Mouse (Mus musculus) liver, embryonic 13.5 days (tissue): ENCODE data around the gene Cp. TPM values are rescaled to one million over a fixed set of nuclear protein-coding genes. Genes with fewer than 3 reads are reported as not detected.
A peak's percentile ranks its signal among the peaks of the same experiment; 100 is the strongest.
"Not testable (repeated sequence)": the region's sequence is repeated elsewhere in the genome, so short reads cannot be mapped to it uniquely, and the experiment has no call there.

Source experiments
- ATAC-seq: fragments of 200-750 bp; cut with Nextera tagmentation; 2 replicates; pipeline ENCODE4 v1.8.0; 2017; ENCODE audit warnings: low read depth, mild to moderate bottlenecking, moderate number of reproducible peaks, moderate library complexity
- DNase-seq: peaks from one replicate; pipeline ENCODE4 v3.0.0; 2022
- H3K27ac ChIP-seq: fragments of 300-500 bp; sonication (generic); 2 replicates; pipeline ENCODE4 v1.5.1; 2015; ENCODE audit warnings: moderate library complexity, mild to moderate bottlenecking, inconsistent platforms
- H3K27me3 ChIP-seq: fragments of 300-500 bp; sonication (generic); 2 replicates; pipeline ENCODE4 v1.6.1; 2015; ENCODE audit warnings: mild to moderate bottlenecking, inconsistent platforms
- H3K36me3 ChIP-seq: fragments of 300-500 bp; sonication (generic); 2 replicates; pipeline ENCODE4 v1.6.1; 2015; ENCODE audit warnings: mild to moderate bottlenecking, inconsistent platforms
- H3K4me1 ChIP-seq: fragments of 300-500 bp; sonication (generic); replicated peaks from 2 replicates; pipeline ENCODE4 v1.6.1; 2015; ENCODE audit warnings: inconsistent platforms
- H3K4me2 ChIP-seq: fragments of 300-500 bp; sonication (generic); 2 replicates; pipeline ENCODE4 v1.6.1; 2015; ENCODE audit warnings: inconsistent platforms, mild to moderate bottlenecking, moderate library complexity
- H3K4me3 ChIP-seq: fragments of 300-500 bp; sonication (generic); replicated peaks from 2 replicates; pipeline ENCODE4 v1.5.1; 2015; ENCODE audit warnings: mild to moderate bottlenecking, inconsistent platforms
- H3K9ac ChIP-seq: fragments of 300-500 bp; sonication (generic); 2 replicates; pipeline ENCODE4 v1.6.1; 2015; ENCODE audit warnings: mild to moderate bottlenecking, inconsistent platforms
- H3K9me3 ChIP-seq: fragments of 300-500 bp; sonication (generic); replicated peaks from 2 replicates; pipeline ENCODE4 v1.6.1; 2016; ENCODE audit warnings: inconsistent platforms
- WGBS: fragments of 180-500 bp; shearing (Covaris S2); methylation state at CpG from one replicate; pipeline ENCODE4 v1.1.7; 2015; ENCODE audit not compliant: insufficient replicate concordance; 5-methylcytosine and 5-hydroxymethylcytosine counted together
- polyA plus RNA-seq: library from polyadenylated mRNA; unstranded; fragments of >200 nt; fragmentation: Nextera tagmentation; extraction: Ambion mirVana; gene quantifications from 2 replicates; pipeline ENCODE4 v1.2.1, GENCODE M21; 2015

Gene Cp
- polyA plus RNA-seq, 1 experiment from 2014 or later: 2.7 TPM

GRCm38 (mm10) chr3:20033761-20034718 is 77.2 kb downstream of the Cp start:
- Histone ChIP-seq H3K27ac (peak overlapping the region; percentile 79), H3K27me3 (no peaks in the 10 kb centered on the region), H3K4me2 (peak overlapping the region; percentile 87), H3K4me3 (peak overlapping the region; percentile 79), H3K4me1 (peaks cover 17% of the 10 kb centered on the region), H3K9ac (peak overlapping the region; percentile 71), H3K36me3 (no peaks in the 10 kb centered on the region), H3K9me3 (no peaks in the 10 kb centered on the region)
- ATAC-seq (no peak), DNase-seq (no peak)
- WGBS: 11% methylated on average over 10 of the region's 10 CpGs

- Histone ChIP-seq H3K27me3 (no peaks in the 10 kb centered on the region), H3K4me3 (peak within 1 kb of the TSS; percentile 79), H3K9ac (peak within 1 kb of the TSS; percentile 71), H3K4me1 (peaks cover 17% of the 10 kb centered on the region), H3K9me3 (no peaks in the 10 kb centered on the region), H3K36me3 (no peaks in the 10 kb centered on the region), H3K4me2 (peak within 1 kb of the TSS; percentile 87), H3K27ac (peak within 1 kb of the TSS; percentile 79)
- WGBS: under 1% methylated on average over 47 of the region's 47 CpGs
- peak; percentile 82 for DNase-seq
- ATAC-seq: peak; percentile 100
Observed at GRCm38 (mm10) chr3:20034719-20035404, 78.0 kb downstream of the Cp start, which contains the start of gene Hps3. Hps3 (minus strand) TSS chr3:20035315.

DNA sequence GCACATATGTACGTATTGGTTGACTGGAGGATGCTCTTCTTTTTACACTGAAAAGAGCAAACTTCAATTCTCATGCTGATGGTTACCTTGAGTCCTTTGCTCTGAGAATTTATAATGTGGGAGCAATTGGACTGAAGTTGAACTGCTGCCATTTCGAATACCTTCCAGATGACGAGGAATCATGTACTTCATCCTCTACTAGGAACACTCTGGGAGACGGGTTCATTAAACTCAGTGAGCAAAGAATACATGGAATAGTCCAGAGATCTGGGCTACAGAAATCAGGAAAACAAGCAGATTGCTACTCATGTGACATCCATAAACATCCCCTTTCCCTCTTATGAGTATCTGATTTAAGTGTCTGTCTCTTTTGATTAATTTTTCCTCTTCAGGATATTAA is 79.2 kb downstream of the Cp start:
- no peak overlapping the region for H3K9ac ChIP-seq
- no peak overlapping the region for H3K4me2 ChIP-seq
- ATAC-seq: no peak
- H3K4me3 ChIP-seq: no peak overlapping the region
- H3K9me3 ChIP-seq: no peaks in the 10 kb centered on the region
- no peak for DNase-seq
- H3K36me3 ChIP-seq: no peaks in the 10 kb centered on the region
- H3K27ac ChIP-seq: no peak overlapping the region
- WGBS: 74% methylated on average over 4 of the region's 4 CpGs
- no peaks in the 10 kb centered on the region for H3K27me3 ChIP-seq
- peaks cover 17% of the 10 kb centered on the region for H3K4me1 ChIP-seq

DNA sequence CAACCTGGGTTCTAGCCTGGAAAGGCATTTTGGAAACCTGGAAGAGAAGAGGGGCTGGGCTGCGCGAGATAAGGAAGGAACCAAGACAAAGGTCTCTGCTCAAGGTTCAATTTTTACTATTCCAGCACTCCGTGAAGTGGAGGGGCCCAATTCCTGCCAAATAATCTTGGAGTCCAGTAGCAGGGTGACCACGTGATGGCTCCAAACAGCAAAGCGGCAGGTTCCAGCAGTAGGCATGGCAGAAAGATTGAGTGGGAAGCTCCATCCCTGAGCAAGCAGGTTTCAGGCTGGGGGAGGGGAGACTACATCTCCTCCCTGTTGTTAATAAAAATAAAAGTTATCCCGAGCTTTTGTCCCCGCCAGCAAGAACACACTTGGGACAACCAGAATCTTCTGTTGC is 84.6 kb downstream of the Cp start:
- not testable (repeated sequence) for H3K4me1 ChIP-seq, H3K36me3 ChIP-seq, H3K9ac ChIP-seq, DNase-seq, H3K27ac ChIP-seq, ATAC-seq, H3K4me3 ChIP-seq, H3K9me3 ChIP-seq, H3K4me2 ChIP-seq, H3K27me3 ChIP-seq
- 77% methylated on average over 7 of the region's 7 CpGs for WGBS

DNA sequence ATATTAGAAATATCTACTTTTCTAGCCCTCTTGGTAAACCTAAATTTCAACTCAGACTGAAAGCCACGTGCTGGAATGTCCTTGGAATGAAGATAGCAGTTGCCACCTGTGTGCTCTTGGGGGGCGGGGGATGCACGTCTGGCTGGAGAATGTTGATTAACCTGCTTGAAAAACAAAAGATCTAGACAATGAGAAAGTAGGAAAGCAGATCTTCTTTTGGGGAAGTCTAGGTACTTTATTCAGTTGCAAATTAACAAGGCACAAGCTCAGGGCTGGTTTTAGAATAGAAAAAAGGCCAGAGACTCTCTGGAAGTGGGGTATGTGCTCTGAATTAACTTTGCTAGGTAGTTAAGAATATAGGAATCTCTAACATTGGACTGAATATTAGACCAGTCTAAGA is 87.9 kb downstream of the Cp start:
- not testable (repeated sequence) for H3K9ac ChIP-seq, H3K4me3 ChIP-seq, H3K27ac ChIP-seq, H3K4me1 ChIP-seq, H3K9me3 ChIP-seq, H3K4me2 ChIP-seq, H3K36me3 ChIP-seq, ATAC-seq, DNase-seq, H3K27me3 ChIP-seq
- WGBS: 60% methylated on average over 3 of the region's 3 CpGs

DNA sequence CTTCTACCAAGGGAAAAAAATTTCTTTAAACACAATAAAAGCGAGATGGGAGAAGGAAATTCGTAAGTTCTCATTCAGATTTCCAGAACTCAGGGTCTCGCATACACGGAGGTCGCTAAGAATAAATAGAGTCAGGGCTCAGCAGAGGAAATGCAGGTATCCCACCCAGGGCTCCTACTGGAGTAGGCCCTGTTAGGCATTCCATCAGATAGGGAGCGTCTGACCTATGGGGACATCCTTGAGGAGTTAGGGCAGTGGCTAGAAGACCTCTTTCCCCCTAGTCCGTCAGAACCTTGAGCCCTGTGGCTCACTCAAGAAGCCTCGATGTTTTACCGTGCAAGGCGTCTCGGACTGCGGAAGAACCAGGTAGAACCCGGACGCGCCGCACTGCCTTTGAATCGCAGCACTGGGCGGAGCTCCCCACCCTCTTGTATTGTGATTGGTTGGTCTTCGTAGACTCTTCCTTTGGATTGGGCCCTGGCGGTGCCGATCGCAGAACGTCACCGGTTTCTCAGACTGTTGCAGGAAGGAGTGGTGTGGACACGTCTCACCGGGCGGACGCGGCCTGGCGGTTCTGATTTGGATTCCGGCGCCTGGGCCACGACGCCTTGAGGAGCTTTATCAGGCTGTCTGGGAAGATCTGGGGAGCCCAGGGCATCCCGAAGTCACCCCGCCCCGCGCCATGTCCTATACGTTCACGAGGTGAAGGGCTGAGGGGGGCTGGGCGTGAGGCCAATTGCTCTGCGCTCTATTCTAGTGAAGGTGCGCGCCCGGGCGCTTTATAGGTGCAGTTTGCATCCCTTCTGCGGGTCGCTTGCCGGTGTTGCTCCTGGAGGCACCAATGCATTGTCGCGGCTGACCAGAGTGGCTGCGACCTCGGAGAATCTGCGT is 100.7 kb downstream of the Cp start, which contains the start of gene Hltf:
Gene Hltf (plus strand): TSS at position 506 of the 891 bp plus-strand sequence.
- H3K4me1 ChIP-seq: peaks cover 13% of the 10 kb centered on the region
- H3K4me2 ChIP-seq: peak within 1 kb of the TSS; percentile 75
- 0 out of 2 replicates have a peak, but pooled peaks cover 5% of the 10 kb centered on the region for H3K36me3 ChIP-seq
- DNase-seq (peak; percentile 90), ATAC-seq (peak; percentile 100)
- H3K9ac ChIP-seq: peak within 1 kb of the TSS; percentile 76
- H3K27ac ChIP-seq: peak within 1 kb of the TSS; percentile 55
- H3K27me3 ChIP-seq: no peaks in the 10 kb centered on the region
- no peaks in the 10 kb centered on the region for H3K9me3 ChIP-seq
- WGBS: under 1% methylated on average over 51 of the region's 54 CpGs
- H3K4me3 ChIP-seq: peak within 1 kb of the TSS; percentile 84

DNA sequence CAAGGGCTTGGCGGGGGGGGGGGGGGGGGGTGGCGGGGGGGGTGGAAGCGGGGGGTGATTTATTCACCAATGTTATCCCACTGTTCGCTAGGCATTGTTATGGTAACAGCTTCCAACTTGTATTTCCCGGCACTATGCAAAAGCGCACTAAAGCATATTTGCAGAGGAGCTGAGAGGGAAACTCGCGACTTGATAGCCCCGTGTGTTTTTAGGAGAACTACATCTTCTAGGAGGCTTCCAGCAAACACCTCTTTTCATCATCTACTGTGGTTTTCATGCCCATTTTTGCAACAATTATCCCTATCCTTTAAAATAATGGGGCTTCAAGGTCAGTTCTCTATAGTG is 101.3 kb downstream of the Cp start:
- DNase-seq: no peak
- no peak overlapping the region for H3K27ac ChIP-seq
- WGBS: under 1% methylated on average over 6 of the region's 9 CpGs

More for the DNA sequence above, 101.3 kb downstream of the Cp start:
- Histone ChIP-seq H3K4me2 (peak overlapping the region; percentile 75), H3K27me3 (no peaks in the 10 kb centered on the region), H3K4me1 (peaks cover 13% of the 10 kb centered on the region), H3K9me3 (no peaks in the 10 kb centered on the region), H3K36me3 (0 out of 2 replicates have a peak, but pooled peaks cover 5% of the 10 kb centered on the region), H3K4me3 (peak overlapping the region; percentile 84), H3K9ac (peak overlapping the region; percentile 76)
- ATAC-seq: no peak

Other genes with a start within 250 kb of the Cp start
- gene Hps3, start 78.3 kb downstream of the Cp start, polyA plus RNA-seq: 6.3 and 7.9 TPM in 2 replicates
- gene Hltf, start 100.8 kb downstream of the Cp start, polyA plus RNA-seq: 9.3 and 13.1 TPM in 2 replicates
- gene Gyg, start 198.3 kb downstream of the Cp start, polyA plus RNA-seq: 25.6 and 28.5 TPM in 2 replicates